Mouse (Mus musculus): ENCODE results near the gene Gm5901. TPM values are rescaled to one million over a fixed set of nuclear protein-coding genes. Genes with fewer than 3 reads are reported as not detected.
"Not testable (repeated sequence)": the region's sequence is repeated elsewhere in the genome, so short reads cannot be mapped to it uniquely, and the experiment has no call there.

Gene Gm5901
- not detected for total RNA-seq (2021)

GRCm38 (mm10) chr7:105374866-105375265 is at the start of gene Gm5901:
TSS of gene Gm5901 (plus strand) at chr7:105375038.
- intact Hi-C loops (cut with DNase I): no loop called here
- no peak for DNase-seq

DNA sequence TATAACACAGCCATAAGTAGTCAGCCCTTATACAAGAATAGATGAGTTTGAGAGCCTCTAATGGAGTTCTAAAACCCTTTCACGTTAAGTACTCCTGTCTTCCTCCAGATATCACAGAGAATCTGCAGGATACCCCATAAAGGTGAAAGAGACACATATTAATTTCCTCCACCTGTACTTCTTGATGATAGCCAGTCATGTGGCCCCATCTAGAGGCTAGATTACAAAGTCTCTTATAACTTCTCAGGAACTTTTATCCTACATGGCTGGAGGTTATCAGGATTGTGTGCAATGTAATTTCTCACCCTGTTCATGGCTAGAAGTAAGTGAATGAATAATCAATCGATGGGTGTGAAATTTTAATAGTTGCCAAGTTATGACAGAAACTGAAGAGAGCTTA is 49.5 kb upstream of the Gm5901 start:
- no peak for DNase-seq
- intact Hi-C loops (cut with DNase I): no loop called here

DNA sequence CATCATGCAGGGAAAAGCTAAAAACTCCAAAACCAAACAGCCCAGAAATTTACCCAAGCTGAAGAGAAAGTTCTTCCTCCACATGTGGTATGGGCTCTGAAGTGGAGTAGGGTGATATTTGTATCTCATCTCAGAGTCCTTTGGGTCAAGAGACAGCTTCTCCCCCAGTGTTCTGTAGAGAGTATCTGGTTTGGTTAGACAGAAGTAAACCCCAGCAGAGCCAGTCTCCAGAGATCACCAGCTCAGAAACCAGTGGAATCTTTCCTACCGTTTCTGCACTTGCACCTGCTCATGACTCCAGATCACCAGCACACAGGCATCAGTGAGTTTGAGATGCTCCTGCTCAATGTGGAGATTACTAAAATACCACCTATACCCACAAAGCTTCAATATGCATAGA is 40.8 kb upstream of the Gm5901 start, which contains the start of gene Olfr690:
Gene Olfr690, minus strand, starts transcription at position 101 of the 400 bp plus-strand sequence.
- intact Hi-C loops (cut with DNase I): no loop called here

DNA sequence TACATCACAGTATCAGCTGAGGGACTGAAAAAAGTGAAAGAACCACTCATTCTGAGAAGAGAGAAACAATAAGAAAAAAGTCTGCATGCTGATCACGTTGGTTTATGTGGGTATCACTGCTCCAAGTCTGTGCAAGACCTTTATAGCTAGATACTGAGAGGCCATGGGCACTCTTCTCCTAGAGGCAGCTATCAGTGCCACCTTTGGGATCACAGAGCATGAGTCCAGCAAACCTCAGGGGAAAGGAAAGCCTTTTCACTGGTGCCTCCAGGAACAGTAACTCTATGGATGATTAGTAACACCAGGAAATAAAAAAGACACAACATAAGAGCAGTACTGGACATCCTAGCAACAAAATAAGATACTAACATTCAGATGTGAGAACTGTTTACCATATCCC is 32.7 kb upstream of the Gm5901 start, which contains the start of gene Olfr691:
Gene Olfr691, minus strand, starts transcription at position 101 of the 400 bp plus-strand sequence.
- no peak for DNase-seq
- intact Hi-C loops (cut with DNase I): no loop called here

More for the DNA sequence above, 40.8 kb upstream of the Gm5901 start, which contains the start of gene Olfr690:
- DNase-seq: no peak

GRCm38 (mm10) chr7:105342752-105343151 is 32.1 kb upstream of the Gm5901 start:
- intact Hi-C loops (cut with DNase I): no loop called here
- DNase-seq: no peak

DNA sequence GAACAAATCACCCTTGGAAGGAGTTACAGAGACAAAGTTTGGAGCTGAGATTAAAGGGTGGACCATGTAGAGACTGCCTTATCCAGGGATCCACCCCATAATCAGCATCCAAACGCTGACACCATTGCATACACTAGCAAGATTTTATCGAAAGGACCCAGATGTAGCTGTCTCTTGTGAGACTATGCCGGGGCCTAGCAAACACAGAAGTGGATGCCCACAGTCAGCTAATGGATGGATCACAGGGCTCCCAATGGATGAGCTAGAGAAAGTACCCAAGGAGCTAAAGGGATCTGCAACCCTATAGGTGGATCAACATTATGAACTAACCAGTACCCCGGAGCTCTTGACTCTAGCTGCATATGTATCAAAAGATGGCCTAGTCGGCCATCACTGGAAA is 18.8 kb upstream of the Gm5901 start:
- DNase-seq; intact Hi-C loops (cut with DNase I): not testable (repeated sequence)

DNA sequence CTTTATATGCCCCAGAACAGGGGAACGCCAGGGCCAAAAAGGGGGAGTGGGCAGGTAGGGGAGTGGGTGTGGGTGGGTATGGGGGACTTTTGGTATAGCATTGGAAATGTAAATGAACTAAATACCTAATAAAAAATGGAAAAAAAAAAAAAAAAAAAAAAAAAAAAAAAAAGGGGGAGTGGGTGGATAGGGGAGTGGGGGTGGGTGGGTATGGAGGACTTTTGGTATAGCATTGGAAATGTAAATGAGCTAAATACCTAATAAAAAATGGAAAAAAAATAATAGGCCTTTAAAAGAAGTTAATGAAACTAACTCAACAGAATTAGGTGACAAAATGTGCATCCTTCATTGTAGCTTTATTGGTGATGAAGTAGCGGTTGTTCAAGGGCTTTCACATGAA is 18.4 kb upstream of the Gm5901 start:
- DNase-seq; intact Hi-C loops (cut with DNase I): not testable (repeated sequence)

DNA sequence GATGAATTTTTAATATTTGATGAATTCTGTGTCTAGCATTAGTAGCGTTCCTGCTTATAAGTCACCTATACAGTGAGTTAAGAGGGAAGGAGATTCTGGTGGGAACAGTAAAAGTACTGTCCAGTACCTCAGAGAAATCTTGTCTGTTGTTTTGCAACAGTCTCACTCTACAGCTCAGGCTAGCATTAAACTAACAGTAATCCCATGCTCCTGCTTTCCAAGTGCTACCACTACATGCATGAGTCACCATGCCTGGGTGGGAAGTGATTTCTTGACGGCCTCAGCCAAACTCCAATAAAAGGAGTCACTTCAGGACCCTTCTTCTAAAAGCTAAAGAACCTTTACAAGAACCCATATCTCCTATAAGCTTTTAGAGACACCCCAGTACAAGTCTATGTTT is 13.1 kb upstream of the Gm5901 start:
- intact Hi-C loops (cut with DNase I): no loop called here
- no peak for DNase-seq

DNA sequence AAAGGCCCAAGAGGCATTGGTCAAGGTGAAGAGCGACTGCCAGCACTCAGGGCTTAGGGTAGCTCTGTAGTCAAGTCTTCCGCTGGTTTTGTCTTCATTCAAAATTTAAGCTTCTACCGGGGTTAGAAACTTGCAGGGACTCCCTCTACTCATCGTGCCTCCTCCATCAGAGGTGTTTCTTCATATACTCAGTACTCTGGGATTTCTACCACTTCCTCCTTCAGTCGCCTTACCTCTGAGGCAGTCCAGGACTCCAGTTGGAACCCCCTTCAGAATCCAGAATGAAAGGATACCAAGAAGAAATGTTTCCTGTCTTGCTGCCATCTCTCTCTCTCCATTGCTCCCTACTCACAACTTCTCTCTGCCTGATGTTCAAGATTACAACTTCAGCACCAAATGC is 7.6 kb upstream of the Gm5901 start:
- intact Hi-C loops (cut with DNase I): no loop called here
- DNase-seq: no peak

DNA sequence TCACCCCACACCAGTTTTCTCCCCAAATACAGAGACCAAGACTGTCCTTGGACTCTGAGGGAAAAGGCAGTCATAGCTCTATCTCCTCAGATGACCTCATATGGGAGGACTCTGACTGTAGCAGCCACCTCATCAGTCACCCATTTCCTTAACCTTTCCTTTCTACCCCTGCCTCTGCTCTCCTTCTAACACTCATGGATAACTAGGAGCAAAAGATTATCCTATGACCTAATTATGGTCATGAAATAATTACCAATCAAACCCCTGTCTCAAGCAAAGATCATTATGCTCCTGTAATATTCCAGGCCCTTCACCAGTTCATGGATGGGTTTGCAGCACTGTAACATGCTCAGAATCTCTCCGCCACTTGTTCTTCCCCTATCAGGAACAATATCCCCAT is 6.9 kb upstream of the Gm5901 start, which contains the start of gene Olfr692:
Gene Olfr692, plus strand, starts transcription at position 301 of the 400 bp plus-strand sequence.
- intact Hi-C loops (cut with DNase I): no loop called here
- DNase-seq: no peak

DNA sequence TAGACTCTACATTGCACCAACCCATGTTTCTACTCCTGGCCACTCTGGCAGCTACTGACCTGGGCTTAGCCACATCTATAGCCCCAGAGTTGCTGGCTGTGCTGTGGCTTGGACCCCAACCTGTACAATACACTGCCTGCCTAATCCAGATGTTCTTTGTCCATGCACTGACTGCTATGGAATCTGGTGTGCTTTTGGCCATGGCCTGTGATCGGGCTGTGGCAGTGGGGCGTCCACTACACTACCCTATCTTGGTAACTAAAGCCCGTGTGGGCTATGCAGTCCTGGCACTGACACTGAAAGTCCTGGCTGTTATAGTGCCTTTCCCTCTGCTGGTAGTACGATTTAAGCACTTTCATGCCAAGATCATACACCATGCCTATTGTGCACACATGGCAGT is 6.3 kb upstream of the Gm5901 start:
- DNase-seq: no peak
- intact Hi-C loops (cut with DNase I): no loop called here

GRCm38 (mm10) chr7:105372912-105373311 is 1.9 kb upstream of the Gm5901 start:
- intact Hi-C loops (cut with DNase I): no loop called here
- no peak for DNase-seq

- no peak for DNase-seq
- intact Hi-C loops (cut with DNase I): no loop called here
Measured at GRCm38 (mm10) chr7:105373509-105373908, 1.3 kb upstream of the Gm5901 start.

DNA sequence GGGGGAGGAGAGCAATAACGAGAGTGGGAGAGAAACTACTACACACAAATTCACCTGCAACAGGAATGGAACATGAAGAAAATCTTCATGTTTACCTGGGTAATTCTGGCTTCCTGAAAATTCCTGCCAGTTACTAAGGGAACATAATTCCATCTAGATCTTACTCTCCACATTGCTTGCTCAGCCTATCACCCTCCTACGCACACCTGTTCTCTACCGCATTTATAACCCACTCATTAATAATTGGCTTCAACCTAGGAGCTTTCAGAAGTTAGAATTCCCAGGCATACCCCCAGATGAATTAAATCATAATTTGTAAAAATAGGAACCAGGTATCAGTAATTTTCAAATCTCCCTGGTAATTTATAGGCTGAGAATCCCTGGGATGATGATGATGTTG is 862 bp upstream of the Gm5901 start:
- DNase-seq: no peak
- intact Hi-C loops (cut with DNase I): no loop called here

GRCm38 (mm10) chr7:105380329-105380728 is 5.5 kb downstream of the Gm5901 start:
- DNase-seq: no peak
- intact Hi-C loops (cut with DNase I): no loop called here

GRCm38 (mm10) chr7:105387696-105388095 is 12.9 kb downstream of the Gm5901 start:
- no peak for DNase-seq
- intact Hi-C loops (cut with DNase I): no loop called here

DNA sequence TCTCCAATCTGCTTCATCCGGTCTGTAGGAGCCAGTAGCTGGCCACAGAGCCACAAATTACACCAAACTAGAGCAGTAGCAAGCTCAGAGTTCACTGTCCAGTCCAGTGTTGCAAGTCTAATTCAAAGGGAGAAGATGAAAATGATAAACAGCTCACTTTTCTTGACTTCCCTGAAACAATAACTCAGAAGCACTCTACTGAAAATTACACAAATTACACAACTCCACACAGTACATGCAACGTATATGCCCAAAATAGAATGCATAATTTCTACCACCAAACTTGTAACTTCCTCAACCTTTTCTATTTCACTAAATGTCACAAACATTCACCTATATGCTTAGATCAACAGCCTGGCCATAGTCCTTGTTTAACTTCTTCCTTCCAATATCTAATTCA is 15.4 kb downstream of the Gm5901 start:
- DNase-seq: no peak
- intact Hi-C loops (cut with DNase I): no loop called here

GRCm38 (mm10) chr7:105394606-105395005 is 19.8 kb downstream of the Gm5901 start:
- intact Hi-C loops (cut with DNase I): no loop called here
- DNase-seq: no peak

GRCm38 (mm10) chr7:105395131-105395820 is 20.4 kb downstream of the Gm5901 start:
- no peak for DNase-seq
- intact Hi-C loops (cut with DNase I): no loop called here

- no peak for DNase-seq
- intact Hi-C loops (cut with DNase I): no loop called here
Measured at GRCm38 (mm10) chr7:105396126-105396525, 21.3 kb downstream of the Gm5901 start.

GRCm38 (mm10) chr7:105399058-105399934 is 24.5 kb downstream of the Gm5901 start:
- intact Hi-C loops (cut with DNase I): no loop called here
- DNase-seq: peak; percentile 32

All from left cerebral cortex, postnatal 4 days (tissue).